Mouse (Mus musculus): ENCODE results near the gene Ppm1l. TPM values are rescaled to one million over a fixed set of nuclear protein-coding genes. Genes with fewer than 3 reads are reported as not detected.

Ppm1l gene
- total and polyA plus RNA-seq, 3 experiments = 7.6 to 31.3 (median 24.1) TPM

DNA sequence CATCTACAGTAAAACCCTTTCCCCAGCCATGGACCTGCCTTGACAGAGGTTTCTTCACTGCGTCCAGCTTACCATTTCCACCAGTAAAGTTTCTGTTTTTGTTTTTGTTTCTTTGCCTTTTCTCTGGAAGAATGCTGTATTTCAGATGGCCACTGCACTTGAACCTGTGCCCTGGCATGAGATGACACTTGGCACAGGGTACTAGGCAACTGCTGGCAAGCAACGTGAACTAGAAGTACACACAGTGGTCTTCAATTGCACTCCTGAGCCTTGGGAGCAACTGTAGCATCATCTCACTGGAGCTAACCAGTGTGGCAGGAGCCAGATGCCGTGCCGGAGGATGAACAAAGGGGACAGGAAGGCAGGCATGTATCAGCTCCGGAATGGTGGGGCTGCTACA lies 255.9 kb downstream of the Ppm1l start:
- Histone ChIP-seq H3K36me3 (ENCODE audit: control insufficient read depth, insufficient read depth, low read length) (no peaks in the 10 kb centered on the region), H3K79me2 (replicated peaks; ENCODE audit: control insufficient read depth, insufficient read depth, low read length) (no peaks in the 10 kb centered on the region), H3K9ac (ENCODE audit: low read depth, low read length) (no peak overlapping the region), H3K4me3 (no peak overlapping the region), H3K27me3 (ENCODE audit: control insufficient read depth, insufficient read depth, low read length) (no peaks in the 10 kb centered on the region), H3K4me1 (ENCODE audit: control insufficient read depth, insufficient read depth, low read length) (no peaks in the 10 kb centered on the region), H3K27ac (no peak overlapping the region)
- DNase-seq = no peak
- intact Hi-C loops (cut with DNase I) = no loop called here
- TF ChIP-seq POLR2A (IDR thresholded peaks at IDR 0.05; ENCODE audit: insufficient read depth, low read depth, low read length) = no peak
- no peak for TF ChIP-seq CTCF (IDR thresholded peaks at IDR 0.05)
- TF ChIP-seq EP300 (IDR thresholded peaks at IDR 0.05; ENCODE audit: insufficient read depth, low read depth, low read length) = no peak
- WGBS = 79% methylated on average over 5 of the region's 5 CpGs

DNA sequence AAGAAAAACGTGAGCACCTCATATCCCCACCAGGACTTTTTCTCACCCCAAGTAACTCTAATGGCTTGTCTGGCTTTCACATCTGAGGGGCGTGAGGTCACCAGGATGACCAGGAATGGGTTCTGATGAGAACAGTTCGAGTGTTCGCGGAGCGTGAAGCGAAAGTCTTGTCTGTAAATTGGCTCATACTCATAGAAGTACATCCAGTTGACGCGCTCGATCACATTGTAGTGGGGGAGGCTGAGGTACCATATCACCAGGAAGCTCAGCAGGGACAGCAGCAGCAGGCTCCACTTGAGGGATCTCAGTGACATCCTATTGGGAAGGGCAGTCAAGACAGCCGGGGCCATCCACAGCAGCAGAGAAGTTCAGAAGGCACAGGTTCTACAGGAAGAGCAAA lies 258.9 kb downstream of the Ppm1l start:
- TF ChIP-seq EP300 (IDR thresholded peaks at IDR 0.05; ENCODE audit: insufficient read depth, low read depth, low read length) (no peak), CTCF (IDR thresholded peaks at IDR 0.05) (no peak), POLR2A (IDR thresholded peaks at IDR 0.05; ENCODE audit: insufficient read depth, low read depth, low read length) (no peak)
- no peaks in the 10 kb centered on the region for H3K27me3 ChIP-seq (ENCODE audit: control insufficient read depth, insufficient read depth, low read length)
- no peak for DNase-seq
- 95% methylated on average over 11 of the region's 11 CpGs for WGBS
- H3K79me2 ChIP-seq (replicated peaks; ENCODE audit: control insufficient read depth, insufficient read depth, low read length) = no peaks in the 10 kb centered on the region
- H3K36me3 ChIP-seq (ENCODE audit: control insufficient read depth, insufficient read depth, low read length) = no peaks in the 10 kb centered on the region
- intact Hi-C loops (cut with DNase I) = no loop called here
- H3K4me3 ChIP-seq = no peak overlapping the region
- no peak overlapping the region for H3K9ac ChIP-seq (ENCODE audit: low read depth, low read length)
- no peaks in the 10 kb centered on the region for H3K4me1 ChIP-seq (ENCODE audit: control insufficient read depth, insufficient read depth, low read length)
- H3K27ac ChIP-seq = no peak overlapping the region

DNA sequence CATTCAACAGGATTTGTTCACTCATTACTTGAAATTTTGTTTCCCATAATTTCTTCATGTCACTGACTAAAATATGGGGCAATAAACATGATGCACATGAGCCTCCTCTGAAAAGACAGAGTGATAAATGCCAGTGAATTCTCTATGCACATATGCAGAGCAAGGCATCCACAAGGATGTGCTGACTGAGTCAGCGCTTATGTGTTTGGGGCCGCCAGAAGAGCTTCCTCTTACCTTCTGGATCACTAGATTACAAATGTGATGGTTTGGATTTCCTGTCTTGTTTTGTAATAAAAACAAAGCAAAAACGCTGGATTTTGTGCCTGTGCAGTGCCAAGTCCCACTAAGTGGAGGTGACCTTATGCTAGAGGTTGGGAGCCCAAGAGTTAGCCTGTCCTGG lies 260.1 kb downstream of the Ppm1l start:
- TF ChIP-seq EP300 (IDR thresholded peaks at IDR 0.05; ENCODE audit: insufficient read depth, low read depth, low read length) (no peak), CTCF (IDR thresholded peaks at IDR 0.05) (no peak)
- Histone ChIP-seq H3K27ac (no peak overlapping the region), H3K9ac (ENCODE audit: low read depth, low read length) (no peak overlapping the region), H3K79me2 (replicated peaks; ENCODE audit: control insufficient read depth, insufficient read depth, low read length) (no peaks in the 10 kb centered on the region), H3K4me1 (ENCODE audit: control insufficient read depth, insufficient read depth, low read length) (no peaks in the 10 kb centered on the region), H3K27me3 (ENCODE audit: control insufficient read depth, insufficient read depth, low read length) (no peaks in the 10 kb centered on the region), H3K36me3 (ENCODE audit: control insufficient read depth, insufficient read depth, low read length) (no peaks in the 10 kb centered on the region), H3K4me3 (no peak overlapping the region)
- 59% methylated on average over 3 of the region's 3 CpGs for WGBS
- no peak for DNase-seq
- intact Hi-C loops (cut with DNase I) = no loop called here

DNA sequence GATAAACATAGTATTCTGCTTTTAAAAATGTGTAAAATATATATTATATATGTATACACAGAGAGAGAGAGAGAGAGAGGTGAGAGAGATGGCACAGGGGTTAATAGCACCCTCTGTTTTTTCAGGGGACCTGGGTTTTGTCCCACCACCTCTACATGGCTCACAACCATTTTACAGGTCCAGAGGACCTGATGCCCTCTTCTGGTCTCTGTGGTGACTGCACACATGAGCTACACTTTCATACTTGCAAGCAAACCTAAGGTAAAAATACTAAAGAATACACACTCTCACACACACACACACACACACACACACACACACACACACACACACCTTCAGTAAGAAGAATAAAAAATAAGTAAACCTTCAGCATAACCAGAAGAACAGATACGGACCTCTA lies 262.1 kb downstream of the Ppm1l start:
- H3K4me1 ChIP-seq (ENCODE audit: control insufficient read depth, insufficient read depth, low read length) = no peaks in the 10 kb centered on the region
- H3K27ac ChIP-seq = no peak overlapping the region
- no peak overlapping the region for H3K9ac ChIP-seq (ENCODE audit: low read depth, low read length)
- TF ChIP-seq CTCF (IDR thresholded peaks at IDR 0.05) (peak; percentile 39), EP300 (IDR thresholded peaks at IDR 0.05; ENCODE audit: insufficient read depth, low read depth, low read length) (no peak)
- no peaks in the 10 kb centered on the region for H3K79me2 ChIP-seq (replicated peaks; ENCODE audit: control insufficient read depth, insufficient read depth, low read length)
- intact Hi-C loops (cut with DNase I) = no loop called here
- DNase-seq = no peak
- H3K36me3 ChIP-seq (ENCODE audit: control insufficient read depth, insufficient read depth, low read length) = no peaks in the 10 kb centered on the region
- H3K27me3 ChIP-seq (ENCODE audit: control insufficient read depth, insufficient read depth, low read length) = no peaks in the 10 kb centered on the region
- WGBS = 97% methylated on average over 1 of the region's 1 CpGs
- no peak overlapping the region for H3K4me3 ChIP-seq

DNA sequence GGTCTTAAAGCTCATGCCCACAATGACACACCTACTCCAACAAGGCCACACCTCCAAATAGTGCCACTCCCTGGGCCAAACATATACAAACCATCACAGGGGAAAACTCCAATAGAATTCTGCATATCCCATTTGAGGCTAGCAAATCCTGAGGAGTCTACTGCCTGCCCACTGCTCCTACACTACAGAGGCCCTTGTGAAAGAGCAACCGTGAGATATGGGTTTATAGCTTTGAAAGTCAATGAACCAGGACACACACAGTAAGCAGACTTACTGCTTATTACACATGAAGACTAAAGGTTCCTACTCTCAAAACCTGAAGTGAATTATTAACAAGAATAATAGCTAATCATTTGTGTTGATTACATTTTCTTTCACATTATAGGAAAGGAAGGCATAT lies 267.1 kb downstream of the Ppm1l start:
- WGBS = 93% methylated on average over 1 of the region's 1 CpGs

DNA sequence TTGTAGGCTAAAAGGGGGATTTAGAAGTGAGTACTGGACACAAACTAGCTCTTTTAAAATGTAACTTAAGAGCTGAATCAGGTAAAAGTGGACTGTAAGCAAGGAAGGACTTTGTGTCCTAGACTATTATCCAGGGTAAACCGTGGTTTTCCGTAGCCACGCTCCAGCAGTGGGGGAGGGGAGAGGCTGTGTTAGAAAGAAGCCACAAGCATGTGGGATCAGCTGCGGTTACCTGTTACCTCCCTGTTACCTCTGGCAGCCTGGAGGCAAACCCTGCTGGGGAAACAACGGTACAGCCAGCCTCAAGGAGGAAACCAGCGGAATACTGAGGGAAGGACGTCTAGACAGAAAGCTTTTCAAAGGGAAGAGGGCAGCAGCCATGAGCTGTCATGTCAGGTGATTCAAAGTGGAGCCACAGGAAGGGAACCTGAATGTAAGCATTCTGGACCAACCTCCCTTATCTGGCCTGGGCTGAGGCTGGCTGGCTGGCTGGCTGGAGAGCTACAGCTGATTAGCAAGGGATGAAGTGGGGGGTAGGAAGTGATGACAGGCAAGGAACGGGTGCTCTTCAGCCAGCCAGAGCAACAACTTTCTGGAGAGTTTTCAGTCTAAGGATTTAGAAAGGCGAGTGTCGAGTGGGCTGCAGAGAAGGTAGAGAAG lies 271.6 kb downstream of the Ppm1l start:
- H3K79me2 ChIP-seq (replicated peaks; ENCODE audit: control insufficient read depth, insufficient read depth, low read length) = no peaks in the 10 kb centered on the region
- WGBS = 32% methylated on average over 10 of the region's 10 CpGs
- H3K27ac ChIP-seq = no peak overlapping the region
- no peak for TF ChIP-seq EP300 (IDR thresholded peaks at IDR 0.05; ENCODE audit: insufficient read depth, low read depth, low read length)
- no peak for TF ChIP-seq POLR2A (IDR thresholded peaks at IDR 0.05; ENCODE audit: insufficient read depth, low read depth, low read length)
- no peak for TF ChIP-seq CTCF (IDR thresholded peaks at IDR 0.05)
- DNase-seq = no peak
- intact Hi-C loops (cut with DNase I) = no loop called here
- no peak overlapping the region for H3K4me3 ChIP-seq
- no peak overlapping the region for H3K9ac ChIP-seq (ENCODE audit: low read depth, low read length)
- no peaks in the 10 kb centered on the region for H3K4me1 ChIP-seq (ENCODE audit: control insufficient read depth, insufficient read depth, low read length)
- no peaks in the 10 kb centered on the region for H3K27me3 ChIP-seq (ENCODE audit: control insufficient read depth, insufficient read depth, low read length)
- no peaks in the 10 kb centered on the region for H3K36me3 ChIP-seq (ENCODE audit: control insufficient read depth, insufficient read depth, low read length)

More for the DNA sequence above, 267.1 kb downstream of the Ppm1l start:
- intact Hi-C loops (cut with DNase I) = no loop called here
- no peak for DNase-seq
- no peak overlapping the region for H3K9ac ChIP-seq (ENCODE audit: low read depth, low read length)
- H3K4me3 ChIP-seq = no peak overlapping the region
- TF ChIP-seq EP300 (IDR thresholded peaks at IDR 0.05; ENCODE audit: insufficient read depth, low read depth, low read length) (no peak), POLR2A (IDR thresholded peaks at IDR 0.05; ENCODE audit: insufficient read depth, low read depth, low read length) (no peak), CTCF (IDR thresholded peaks at IDR 0.05) (no peak)
- no peak overlapping the region for H3K27ac ChIP-seq
- H3K27me3 ChIP-seq (ENCODE audit: control insufficient read depth, insufficient read depth, low read length) = no peaks in the 10 kb centered on the region
- H3K36me3 ChIP-seq (ENCODE audit: control insufficient read depth, insufficient read depth, low read length) = no peaks in the 10 kb centered on the region
- H3K4me1 ChIP-seq (ENCODE audit: control insufficient read depth, insufficient read depth, low read length) = no peaks in the 10 kb centered on the region
- H3K79me2 ChIP-seq (replicated peaks; ENCODE audit: control insufficient read depth, insufficient read depth, low read length) = no peaks in the 10 kb centered on the region

Measured in heart, adult 2 months (tissue).